Mouse (Mus musculus) thymus, postnatal 0 days (tissue): ENCODE results near the gene Ltbp1. TPM values are rescaled to one million over a fixed set of nuclear protein-coding genes. Genes with fewer than 3 reads are reported as not detected.
A peak's percentile ranks its signal among the peaks of the same experiment; 100 is the strongest.

Source experiments
- DNase-seq: peaks from one replicate; pipeline ENCODE4 v3.0.0-alpha.2; 2015; ENCODE audit warnings: low spot score
- polyA plus RNA-seq: library from polyadenylated mRNA; unstranded; fragments of >200 nt; fragmentation: Nextera tagmentation; extraction: Ambion mirVana; gene quantifications from 2 replicates; pipeline ENCODE4 v1.2.1, GENCODE M21; 2015

The Ltbp1 gene
- polyA plus RNA-seq = 1.9 TPM in 2 replicates

DNA sequence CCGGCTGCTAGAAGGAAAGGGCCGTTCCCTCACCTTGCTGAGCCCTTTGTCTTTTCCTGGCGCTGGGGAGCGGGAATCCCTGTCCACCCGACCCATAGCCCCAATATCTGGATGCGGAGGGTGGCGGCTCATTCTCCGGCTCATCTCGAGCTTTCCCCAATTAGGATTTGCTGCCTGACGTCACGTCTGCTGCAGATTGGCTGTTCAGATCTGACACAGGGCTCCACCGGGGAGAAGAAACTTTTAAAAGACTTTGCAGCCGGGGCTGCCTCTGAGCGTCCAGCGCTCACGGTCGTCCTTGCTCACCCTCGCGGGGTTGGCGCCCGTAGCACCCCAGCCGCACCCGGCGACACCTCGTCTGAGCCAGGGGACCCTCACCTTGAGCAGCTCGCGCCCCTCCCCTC is at the start of gene Ltbp1:
Gene Ltbp1 (plus strand): TSS at position 288 of the 404 bp plus-strand sequence.
- DNase-seq = peak; percentile 17

- DNase-seq = no peak
Measured at GRCm38 (mm10) chr17:74959481-74960245, 45.7 kb upstream of the Ltbp1 start.

- no peak for DNase-seq
Measured at GRCm38 (mm10) chr17:74963222-74963621, 42.1 kb upstream of the Ltbp1 start.

- DNase-seq = no peak
Measured at GRCm38 (mm10) chr17:74963861-74964260, 41.5 kb upstream of the Ltbp1 start.

- no peak for DNase-seq
Measured at GRCm38 (mm10) chr17:74967298-74967848, 38.0 kb upstream of the Ltbp1 start.

DNA sequence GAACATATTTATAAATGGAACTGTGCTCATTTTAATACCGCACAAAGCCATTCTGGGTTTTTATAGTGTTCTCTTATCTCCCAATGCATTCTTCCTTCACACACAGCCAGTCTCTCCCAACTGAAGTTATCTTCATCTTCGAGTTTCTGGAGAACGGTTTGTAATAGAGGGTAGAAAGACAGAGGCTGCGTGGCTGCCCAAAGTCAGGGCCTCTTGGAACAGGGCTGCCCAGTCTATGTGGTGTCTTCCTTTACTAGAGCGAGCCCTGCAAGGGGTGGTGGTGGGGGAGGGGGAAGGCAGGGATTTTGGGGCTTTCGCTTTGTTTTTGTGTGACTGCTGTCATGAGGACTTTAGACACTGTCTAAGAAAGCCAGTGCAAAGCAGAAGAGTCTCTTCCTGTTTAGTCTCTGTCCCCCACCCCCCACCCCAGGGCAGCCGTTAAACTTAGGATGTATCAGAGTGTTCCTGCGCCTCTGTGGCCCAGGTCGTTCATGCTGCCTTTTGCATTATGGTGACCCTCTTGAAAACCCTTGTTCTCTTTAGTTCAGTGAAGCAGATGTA is 37.1 kb upstream of the Ltbp1 start:
- no peak for DNase-seq

GRCm38 (mm10) chr17:74968738-74969271 is 36.6 kb upstream of the Ltbp1 start:
- DNase-seq = no peak

- no peak for DNase-seq
Measured at GRCm38 (mm10) chr17:74975192-74975591, 30.2 kb upstream of the Ltbp1 start.

DNA sequence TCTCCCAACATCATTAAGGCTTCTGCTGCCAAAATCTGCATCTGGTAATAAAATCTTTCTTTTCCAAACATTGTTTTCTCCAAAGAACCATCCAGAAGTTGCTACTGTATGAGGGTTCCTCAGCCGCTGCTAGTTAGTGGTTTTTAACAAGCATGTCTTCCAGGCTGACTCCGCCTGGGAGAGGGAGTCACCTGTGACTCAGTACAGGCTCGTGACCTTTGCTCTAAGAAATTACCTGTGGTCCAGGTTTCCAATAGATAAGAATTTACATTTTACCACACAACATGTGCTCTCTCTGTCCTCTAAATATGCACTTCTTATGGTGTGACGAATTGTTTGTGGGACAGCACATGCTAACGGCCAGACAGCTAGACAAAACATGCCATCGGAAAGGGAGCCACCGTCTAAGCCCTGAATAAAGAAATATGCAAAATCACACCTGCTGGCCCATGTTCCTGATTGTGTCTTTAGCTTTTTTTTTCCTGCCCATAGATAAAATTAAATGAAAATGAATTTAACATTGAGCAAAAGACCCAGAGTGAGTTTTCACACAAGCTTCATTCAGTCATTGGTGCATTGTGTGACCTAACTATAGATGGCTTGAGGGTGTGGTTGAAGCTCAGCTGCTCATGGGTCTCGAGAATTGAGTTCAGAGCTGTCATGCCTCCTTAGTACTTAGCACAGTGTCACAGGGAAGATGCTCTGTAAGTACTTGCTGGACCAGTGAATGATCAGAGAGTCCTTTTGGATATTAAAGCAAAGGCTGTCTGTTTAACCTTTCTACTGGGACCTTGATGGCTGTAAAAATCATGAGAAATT is 29.0 kb upstream of the Ltbp1 start:
- DNase-seq = no peak

DNA sequence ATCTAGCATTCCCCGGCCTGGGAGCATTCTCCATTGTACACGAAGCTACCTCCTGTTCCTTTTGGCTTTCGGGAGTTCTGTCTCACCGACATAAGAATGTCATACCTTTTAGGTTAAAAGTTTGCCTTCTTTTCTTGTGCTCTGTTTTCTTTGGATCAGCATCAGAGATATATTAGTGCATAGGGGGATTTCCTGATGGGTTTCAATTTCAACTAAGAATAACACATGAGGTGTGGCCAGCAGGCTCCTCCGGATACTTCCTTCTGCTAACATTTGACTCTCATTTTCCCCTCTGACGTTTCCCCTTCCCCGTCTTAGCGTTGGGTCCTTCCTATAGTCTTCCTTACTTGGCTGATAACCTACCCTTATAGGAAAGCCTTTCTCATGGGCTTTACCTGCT is 25.6 kb upstream of the Ltbp1 start:
- no peak for DNase-seq

- DNase-seq = no peak
Measured at GRCm38 (mm10) chr17:74981703-74982102, 23.7 kb upstream of the Ltbp1 start.

GRCm38 (mm10) chr17:74982880-74983279 is 22.5 kb upstream of the Ltbp1 start:
- DNase-seq = no peak

- no peak for DNase-seq
Measured at GRCm38 (mm10) chr17:74984071-74984470, 21.3 kb upstream of the Ltbp1 start.

- DNase-seq = no peak
Measured at GRCm38 (mm10) chr17:74984681-74985080, 20.7 kb upstream of the Ltbp1 start.

GRCm38 (mm10) chr17:74987067-74987466 is 18.3 kb upstream of the Ltbp1 start:
- DNase-seq = no peak

DNA sequence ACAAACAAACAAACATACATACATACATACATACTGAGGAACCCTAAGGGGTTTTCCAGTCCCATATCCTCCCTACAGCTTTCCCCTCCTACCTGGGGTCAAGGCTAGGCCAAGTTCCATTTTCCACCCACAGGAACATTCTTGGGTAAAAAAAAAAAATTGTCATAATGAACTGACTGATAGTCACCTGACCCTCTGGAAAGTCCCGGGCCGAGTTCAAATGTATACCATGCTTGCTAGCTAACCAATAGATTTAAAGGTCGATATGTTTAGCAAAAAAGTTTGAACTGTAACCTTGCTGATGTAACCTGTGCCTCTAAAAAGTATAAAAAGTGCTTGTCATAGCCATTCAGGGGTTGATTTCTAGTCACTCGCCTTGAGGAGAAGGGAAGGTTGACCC is 15.7 kb upstream of the Ltbp1 start:
- no peak for DNase-seq

GRCm38 (mm10) chr17:74990561-74990960 is 14.8 kb upstream of the Ltbp1 start:
- DNase-seq = no peak

- DNase-seq = no peak
Measured at GRCm38 (mm10) chr17:74993726-74994581, 11.4 kb upstream of the Ltbp1 start.

- no peak for DNase-seq
Measured at GRCm38 (mm10) chr17:74994582-74994893, 10.8 kb upstream of the Ltbp1 start.

DNA sequence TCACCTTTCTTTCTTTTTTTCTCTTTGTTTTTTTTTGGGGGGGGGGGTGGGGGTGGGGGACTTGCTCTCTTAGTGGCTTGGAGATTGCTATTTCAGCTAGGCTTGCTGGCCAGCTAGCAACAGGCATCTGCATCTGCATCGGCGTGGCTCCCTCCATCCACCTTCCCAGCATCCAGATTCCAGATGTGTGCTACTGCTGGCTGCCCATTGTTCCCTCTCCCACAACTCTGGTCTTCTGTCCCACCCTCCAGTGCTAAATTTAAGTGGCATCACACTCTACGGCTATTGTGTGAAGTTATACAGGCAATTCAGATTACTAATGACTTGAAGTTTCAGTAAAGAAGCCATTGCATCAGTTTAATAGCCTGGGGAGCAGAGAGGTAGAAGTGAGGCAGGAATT is 10.1 kb upstream of the Ltbp1 start:
- DNase-seq = no peak

- no peak for DNase-seq
Measured at GRCm38 (mm10) chr17:75000066-75000465, 5.3 kb upstream of the Ltbp1 start.
